Mouse (Mus musculus) MEL (cell line): ENCODE measurements at regions not wholly inside any gene's neighbourhood (a gene's known extent, or its start where the extent isn't known, plus 50 kb on each side); places are given as distances from the start of the nearest gene placed in this dataset.

Experiments used
- DNase-seq: peaks from one replicate; pipeline ENCODE4 v3.0.0; 2011; ENCODE audit warnings: low read depth, low spot score
- H3K27ac ChIP-seq: 2 replicates; pipeline ENCODE4 v1.5.1; 2012; ENCODE audit warnings: low read depth, mild to moderate bottlenecking, control low read depth, low read length, moderate library complexity; ENCODE audit not compliant: control insufficient read depth
- H3K27me3 ChIP-seq, 2 experiments: fragments of 150-350 bp in 1 of 2; sonication (generic) in 1 of 2; 2 replicates each; pipeline ENCODE4 v1.6.1; 2012; ENCODE audit warnings: low read length in 2 of 2, mild to moderate bottlenecking in 2 of 2, improper control_type of control experiment in 1 of 2, moderate library complexity in 1 of 2; ENCODE audit not compliant: insufficient read depth in 2 of 2, control insufficient read depth in 1 of 2
- H3K36me3 ChIP-seq, 2 experiments: 2 replicates each; pipeline ENCODE4 v1.6.1; 2012 to 2014; ENCODE audit warnings: low read length in 2 of 2, improper control_type of control experiment in 1 of 2, inconsistent platforms in 1 of 2, mild to moderate bottlenecking in 1 of 2; ENCODE audit not compliant: insufficient read depth in 2 of 2, control insufficient read depth in 1 of 2
- H3K4me1 ChIP-seq, 2 experiments: fragments of 150-350 bp in 1 of 2; sonication (generic) in 1 of 2; 2 replicates each; pipeline ENCODE4 v1.6.1; 2012; ENCODE audit warnings: low read length in 2 of 2, improper control_type of control experiment in 1 of 2, mild to moderate bottlenecking in 1 of 2; ENCODE audit not compliant: insufficient read depth in 2 of 2, control insufficient read depth in 1 of 2
- H3K4me3 ChIP-seq, 2 experiments: fragments of 150-350 bp in 1 of 2; sonication (generic) in 1 of 2; 2 replicates each; pipeline ENCODE4 v1.5.1; 2012; ENCODE audit warnings: low read depth in 2 of 2, low read length in 2 of 2, mild to moderate bottlenecking in 2 of 2, moderate library complexity in 2 of 2, control low read depth in 1 of 2, improper control_type of control experiment in 1 of 2; ENCODE audit not compliant: control insufficient read depth in 1 of 2, insufficient read depth in 1 of 2
- H3K79me2 ChIP-seq: 2 replicates; pipeline ENCODE4 v1.6.1; 2012; ENCODE audit warnings: mild to moderate bottlenecking, low read length, moderate library complexity; ENCODE audit not compliant: control insufficient read depth, poor library complexity, insufficient read depth
- H3K9ac ChIP-seq: 2 replicates; pipeline ENCODE4 v1.6.1; 2012; ENCODE audit warnings: low read depth, mild to moderate bottlenecking, control low read depth, low read length, moderate library complexity; ENCODE audit not compliant: control insufficient read depth, poor library complexity, severe bottlenecking
- H3K9me3 ChIP-seq: fragments of 150-350 bp; sonication (generic); replicated peaks from 2 replicates; pipeline ENCODE4 v1.6.1; 2012; ENCODE audit warnings: mild to moderate bottlenecking, low read length, improper control_type of control experiment, moderate library complexity; ENCODE audit not compliant: insufficient read depth
- CHD1 ChIP-seq: IDR thresholded peaks from 2 replicates; pipeline ENCODE4 v1.6.1; 2012; ENCODE audit warnings: low read depth, mild to moderate bottlenecking, inconsistent platforms, low read length, improper control_type of control experiment
- CTCF ChIP-seq, 3 experiments: IDR thresholded peaks in 2 of 3; conservative IDR thresholded peaks in 1 of 3; 2 replicates each; pipeline ENCODE4 v1.5.1; 2011 to 2012; ENCODE audit warnings: low read length in 3 of 3, low read depth in 2 of 3, mild to moderate bottlenecking in 2 of 3, improper control_type of control experiment in 1 of 3, inconsistent platforms in 1 of 3, mixed read lengths in 1 of 3, moderate library complexity in 1 of 3; ENCODE audit not compliant: control insufficient read depth in 1 of 3, insufficient read depth in 1 of 3, poor library complexity in 1 of 3, severe bottlenecking in 1 of 3
- E2F4 ChIP-seq: IDR thresholded peaks from 2 replicates; pipeline ENCODE4 v1.6.1; 2011; ENCODE audit warnings: low read depth, low read length, improper control_type of control experiment, borderline replicate concordance
- EP300 ChIP-seq, 2 experiments: IDR thresholded peaks; 2 replicates each; pipeline ENCODE4 v1.6.1; 2011; ENCODE audit warnings: improper control_type of control experiment in 2 of 2, low read length in 2 of 2, low read depth in 1 of 2, mild to moderate bottlenecking in 1 of 2
- GATA1 ChIP-seq: IDR thresholded peaks from 2 replicates; pipeline ENCODE4 v1.6.1; 2011; ENCODE audit warnings: low read depth, low read length, improper control_type of control experiment
- HCFC1 ChIP-seq: IDR thresholded peaks from 2 replicates; pipeline ENCODE4 v1.6.1; 2012; ENCODE audit warnings: low read depth, mild to moderate bottlenecking, inconsistent platforms, low read length, improper control_type of control experiment, moderate library complexity
- JUND ChIP-seq: IDR thresholded peaks from 2 replicates; pipeline ENCODE4 v1.6.1; 2011; ENCODE audit warnings: low read depth, mild to moderate bottlenecking, improper control_type of control experiment, low read length
- KAT2A ChIP-seq: conservative IDR thresholded peaks from 2 replicates; pipeline ENCODE4 v1.6.1; 2012; ENCODE audit warnings: low read depth, low read length, improper control_type of control experiment, inconsistent platforms
- MAX ChIP-seq: IDR thresholded peaks from 2 replicates; pipeline ENCODE4 v1.6.1; 2011; ENCODE audit warnings: low read length, improper control_type of control experiment
- MAZ ChIP-seq: IDR thresholded peaks from 2 replicates; pipeline ENCODE4 v1.6.1; 2012; ENCODE audit warnings: low read depth, mild to moderate bottlenecking, inconsistent platforms, low read length, improper control_type of control experiment
- MYC ChIP-seq: IDR thresholded peaks from 2 replicates; pipeline ENCODE4 v1.6.1; 2011; ENCODE audit warnings: low read depth, mild to moderate bottlenecking, low read length, improper control_type of control experiment, moderate library complexity
- NRF1 ChIP-seq: IDR thresholded peaks from 2 replicates; pipeline ENCODE4 v1.6.1; 2014; ENCODE audit warnings: low read depth, mild to moderate bottlenecking, inconsistent platforms, low read length, improper control_type of control experiment, moderate library complexity; ENCODE audit not compliant: poor library complexity, insufficient read depth, severe bottlenecking
- POLR2AphosphoS2 ChIP-seq: IDR thresholded peaks from 2 replicates; pipeline ENCODE4 v1.6.1; 2011; ENCODE audit warnings: low read length, improper control_type of control experiment
- TAL1 ChIP-seq: IDR thresholded peaks from 2 replicates; pipeline ENCODE4 v1.6.1; 2012; ENCODE audit warnings: mild to moderate bottlenecking, inconsistent platforms, low read length, moderate library complexity, mixed read lengths
- TCF12 ChIP-seq: IDR thresholded peaks from 2 replicates; pipeline ENCODE4 v1.6.1; 2014; ENCODE audit warnings: low read depth, mild to moderate bottlenecking, inconsistent platforms, low read length, improper control_type of control experiment, moderate library complexity
- UBTF ChIP-seq: IDR thresholded peaks from 2 replicates; pipeline ENCODE4 v1.6.1; 2012; ENCODE audit warnings: low read depth, mild to moderate bottlenecking, inconsistent platforms, low read length, improper control_type of control experiment, moderate library complexity, borderline replicate concordance; ENCODE audit not compliant: insufficient read depth
- ZC3H11A ChIP-seq: IDR thresholded peaks from 2 replicates; pipeline ENCODE4 v1.6.1; 2012; ENCODE audit warnings: low read depth, mild to moderate bottlenecking, inconsistent platforms, low read length, improper control_type of control experiment
- ZNF384 ChIP-seq: IDR thresholded peaks from 2 replicates; pipeline ENCODE4 v1.6.1; 2012; ENCODE audit warnings: low read depth, mild to moderate bottlenecking, inconsistent platforms, low read length, improper control_type of control experiment

GRCm38 (mm10) chr7:123842552-123842951, 140.1 kb upstream of the Hs3st4 start:
- H3K9me3 ChIP-seq: no peaks in the 10 kb centered on the region
- no peaks in the 10 kb centered on the region for H3K79me2 ChIP-seq
- DNase-seq: no peak
- H3K9ac ChIP-seq: no peak overlapping the region
- no peaks in the 10 kb centered on the region for H3K4me1 ChIP-seq
- H3K27me3 ChIP-seq: no peaks in the 10 kb centered on the region
- no peak overlapping the region for H3K27ac ChIP-seq
- no peak overlapping the region for H3K4me3 ChIP-seq
- TF ChIP-seq KAT2A (no peak), TAL1 (no peak)
- TF ChIP-seq, all 39 proteins: peak for 0
- no peaks in the 10 kb centered on the region for H3K36me3 ChIP-seq

- H3K27me3 ChIP-seq: no peaks in the 10 kb centered on the region
- DNase-seq: no peak
- H3K4me1 ChIP-seq: no peaks in the 10 kb centered on the region
- H3K36me3 ChIP-seq: no peaks in the 10 kb centered on the region
- no peaks in the 10 kb centered on the region for H3K9me3 ChIP-seq
- no peak overlapping the region for H3K4me3 ChIP-seq
- no peak overlapping the region for H3K9ac ChIP-seq
- H3K79me2 ChIP-seq: no peaks in the 10 kb centered on the region
- TF ChIP-seq POLR2AphosphoS2 (no peak), GATA1 (no peak), MAZ (no peak), HCFC1 (no peak), MAX (no peak), NRF1 (no peak), EP300 (IDR thresholded peaks at IDR 0.05; ENCODE audit: low read depth in 1 of 2, low read length in 2 of 2) (no peak), UBTF (no peak), KAT2A (no peak), ZC3H11A (no peak), ZNF384 (no peak)
- no peak overlapping the region for H3K27ac ChIP-seq
These were observed 135.6 kb upstream of the Hs3st4 start for GRCm38 (mm10) chr7:123847081-123847480.

DNA sequence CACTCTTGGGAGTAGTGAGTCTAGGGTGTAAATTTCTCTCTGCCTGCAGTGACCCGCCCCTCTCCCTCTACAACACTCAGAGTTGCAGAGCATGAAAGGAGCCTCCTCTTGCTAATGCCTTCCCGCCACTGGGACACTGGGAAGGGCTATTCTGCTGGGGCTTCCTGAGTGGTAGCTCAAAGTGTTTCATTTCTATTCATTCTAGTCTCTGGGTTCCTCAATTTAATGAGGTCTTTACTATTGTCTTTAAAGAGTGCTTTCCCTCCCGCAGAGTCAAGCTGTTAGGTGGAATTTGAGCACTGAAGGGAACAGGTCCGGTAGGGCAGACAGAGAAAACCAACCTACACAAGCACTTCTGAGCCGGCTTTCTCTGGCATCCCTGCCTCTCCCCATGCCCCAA, 134.0 kb upstream of the Hs3st4 start:
- H3K9ac ChIP-seq: no peak overlapping the region
- H3K9me3 ChIP-seq: no peaks in the 10 kb centered on the region
- H3K4me3 ChIP-seq: no peak overlapping the region
- DNase-seq: no peak
- H3K27ac ChIP-seq: no peak overlapping the region
- no peaks in the 10 kb centered on the region for H3K79me2 ChIP-seq
- no peaks in the 10 kb centered on the region for H3K4me1 ChIP-seq
- TF ChIP-seq CTCF (IDR thresholded peaks at IDR 0.05 in 2 of 3, conservative IDR thresholded peaks at IDR 0.05 in 1 of 3; ENCODE audit: control insufficient read depth in 1 of 3, insufficient read depth in 1 of 3, low read depth in 2 of 3, low read length in 3 of 3, poor library complexity in 1 of 3, severe bottlenecking in 1 of 3) (no peak), JUND (no peak), TCF12 (no peak), E2F4 (no peak), POLR2AphosphoS2 (no peak), MYC (no peak), CHD1 (no peak)
- no peaks in the 10 kb centered on the region for H3K27me3 ChIP-seq
- H3K36me3 ChIP-seq: no peaks in the 10 kb centered on the region
